Mouse (Mus musculus): Measurements from ENCODE around the gene Ints3. TPM values are rescaled to one million over a fixed set of nuclear protein-coding genes. Genes with fewer than 3 reads are reported as not detected.

Ints3 gene
- polyA plus RNA-seq (2016; fragmentation: Nextera tagmentation; extraction: Ambion mirVana): 43.6 and 45.2 TPM in 2 replicates

GRCm38 (mm10) chr3:90433381-90434020 lies at the start of gene Ints3:
TSS of gene Ints3 (minus strand) at chr3:90433622.
- 0 out of 2 replicates have a peak, but pooled peaks cover 10% of the 10 kb centered on the region for H3K36me3 ChIP-seq
- peak within 1 kb of the TSS; percentile 78 for H3K4me3 ChIP-seq
- no peaks in the 10 kb centered on the region for H3K27me3 ChIP-seq
- peak within 1 kb of the TSS; percentile 95 for H3K4me2 ChIP-seq (replicated peaks)
- H3K9ac ChIP-seq: peak within 1 kb of the TSS; percentile 91
- H3K4me1 ChIP-seq: peaks cover 17% of the 10 kb centered on the region
- WGBS: 1% methylated on average over 52 of the region's 52 CpGs
- H3K9me3 ChIP-seq: no peaks in the 10 kb centered on the region
- peak within 1 kb of the TSS; percentile 95 for H3K27ac ChIP-seq
- peak; percentile 99 for ATAC-seq (ENCODE audit: insufficient number of reproducible peaks, insufficient read depth, low FRiP score, low TSS enrichment)

- H3K27ac ChIP-seq: peak within 1 kb of the TSS; percentile 95
- peak within 1 kb of the TSS; percentile 85 for H3K9ac ChIP-seq
- under 1% methylated on average over 45 of the region's 45 CpGs for WGBS
- peak; percentile 99 for ATAC-seq (ENCODE audit: insufficient number of reproducible peaks, insufficient read depth, low FRiP score, low TSS enrichment)
- peaks cover 34% of the 10 kb centered on the region for H3K36me3 ChIP-seq
- peak within 1 kb of the TSS; percentile 75 for H3K4me2 ChIP-seq (replicated peaks)
- H3K4me1 ChIP-seq: 0 out of 2 replicates have a peak, but pooled peaks cover 6% of the 10 kb centered on the region
- no peaks in the 10 kb centered on the region for H3K27me3 ChIP-seq
- H3K9me3 ChIP-seq: no peaks in the 10 kb centered on the region
- peak within 1 kb of the TSS; percentile 79 for H3K4me3 ChIP-seq
Observed at GRCm38 (mm10) chr3:90475831-90476611, 42.6 kb upstream of the Ints3 start, which contains the start of gene Ilf2. TSS of gene Ilf2 (plus strand) at chr3:90476126.

DNA sequence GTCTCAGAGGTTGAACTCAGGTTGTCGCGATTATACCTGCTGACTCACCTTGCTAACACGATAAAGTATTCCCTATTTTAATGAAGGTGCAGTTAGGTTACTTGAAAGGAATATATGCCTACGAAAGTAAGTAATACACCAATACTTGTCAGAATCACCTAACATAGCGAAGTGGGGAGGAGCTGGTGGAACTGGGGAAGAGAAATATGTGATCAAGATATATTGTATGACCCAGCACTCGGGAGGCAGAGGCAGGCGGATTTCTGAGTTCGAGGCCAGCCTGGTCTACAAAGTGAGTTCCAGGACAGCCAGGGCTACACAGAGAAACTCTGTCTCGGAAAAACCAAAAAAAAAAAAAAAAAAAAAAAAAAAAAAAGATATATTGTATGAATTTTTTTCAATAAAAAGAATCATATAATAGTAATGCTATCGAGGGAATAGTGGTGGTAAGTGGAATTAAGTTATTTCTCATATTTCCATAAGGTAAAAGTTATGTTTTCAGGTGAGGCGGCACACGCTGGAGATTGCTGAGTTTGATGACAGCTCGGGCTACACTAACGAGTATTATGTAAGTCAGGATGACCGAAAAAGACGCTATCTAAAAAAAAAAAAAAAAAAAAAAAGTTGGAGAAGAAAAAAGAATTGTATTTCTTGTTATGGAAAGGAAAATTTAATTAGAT lies 41.9 kb upstream of the Ints3 start:
- H3K27ac ChIP-seq: no peak overlapping the region
- peak; percentile 23; the same call in 1 of the 2 replicates for ATAC-seq (ENCODE audit: insufficient number of reproducible peaks, insufficient read depth, low FRiP score, low TSS enrichment)
- H3K4me2 ChIP-seq (replicated peaks): 0 out of 2 replicates have a peak overlapping the region, but pooled peaks have one; percentile 19

DNA sequence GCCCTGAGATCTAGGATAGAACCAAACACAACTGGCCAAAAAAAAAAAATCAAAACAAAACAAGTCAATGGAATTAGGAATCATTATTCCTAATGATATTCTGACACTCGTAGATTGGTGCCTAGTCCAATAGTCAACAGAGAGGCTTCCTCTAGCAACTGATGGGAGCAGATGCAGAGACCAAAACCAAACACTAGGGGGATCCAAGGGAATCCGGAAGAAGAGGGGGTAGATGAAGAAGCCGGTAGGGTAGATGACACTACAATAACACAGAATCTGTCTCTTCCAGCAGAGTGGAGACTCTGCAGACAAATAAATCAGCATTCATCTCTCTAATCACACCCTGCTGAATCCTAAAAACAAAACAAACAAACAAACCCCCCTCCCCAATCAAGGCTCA lies 38.8 kb upstream of the Ints3 start:
- no peak overlapping the region for H3K27ac ChIP-seq
- H3K36me3 ChIP-seq: no peaks in the 10 kb centered on the region
- no peak for ATAC-seq (ENCODE audit: insufficient number of reproducible peaks, insufficient read depth, low FRiP score, low TSS enrichment)
- no peaks in the 10 kb centered on the region for H3K9me3 ChIP-seq
- WGBS: 38% methylated on average over 3 of the region's 3 CpGs
- H3K4me2 ChIP-seq (replicated peaks): no peak overlapping the region
- no peaks in the 10 kb centered on the region for H3K27me3 ChIP-seq
- no peak overlapping the region for H3K4me3 ChIP-seq
- 0 out of 2 replicates have a peak, but pooled peaks cover 4% of the 10 kb centered on the region for H3K4me1 ChIP-seq
- H3K9ac ChIP-seq: no peak overlapping the region

More for the DNA sequence above, 41.9 kb upstream of the Ints3 start:
- 40% methylated on average over 16 of the region's 16 CpGs for WGBS
- Histone ChIP-seq H3K4me3 (no peak overlapping the region), H3K4me1 (0 out of 2 replicates have a peak, but pooled peaks cover 6% of the 10 kb centered on the region), H3K27me3 (no peaks in the 10 kb centered on the region), H3K9me3 (no peaks in the 10 kb centered on the region), H3K9ac (no peak overlapping the region), H3K36me3 (peaks cover 27% of the 10 kb centered on the region)

- ATAC-seq (ENCODE audit: insufficient number of reproducible peaks, insufficient read depth, low FRiP score, low TSS enrichment): no peak
Observed at GRCm38 (mm10) chr3:90467618-90468300, 34.3 kb upstream of the Ints3 start.

DNA sequence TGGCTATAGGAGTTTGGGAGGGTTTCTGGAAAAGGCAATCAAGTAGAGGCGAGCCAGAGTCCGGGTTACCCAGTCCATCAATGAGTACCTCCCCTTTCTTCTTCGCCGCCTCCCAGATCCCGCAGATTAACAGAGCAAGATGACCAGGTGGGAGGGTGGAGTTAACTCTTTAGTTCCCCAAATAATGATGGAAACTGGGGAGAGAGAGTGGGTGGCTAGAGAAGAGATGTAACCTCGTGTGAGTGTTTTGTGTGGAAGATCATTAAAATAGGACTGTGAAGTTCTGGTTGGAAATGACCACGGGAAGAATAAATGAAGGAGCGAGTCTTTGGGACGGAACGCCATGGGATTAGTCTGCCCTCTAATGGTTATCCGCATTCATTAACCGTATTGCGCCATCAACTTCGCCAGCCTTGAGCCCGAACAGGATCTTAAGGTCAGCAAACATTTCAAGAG lies 32.9 kb upstream of the Ints3 start:
- under 1% methylated on average over 15 of the region's 15 CpGs for WGBS

More at GRCm38 (mm10) chr3:90467618-90468300, 34.3 kb upstream of the Ints3 start:
- Histone ChIP-seq H3K4me3 (no peak overlapping the region), H3K27me3 (peaks cover 34% of the 10 kb centered on the region), H3K4me2 (replicated peaks) (no peak overlapping the region), H3K27ac (no peak overlapping the region), H3K9ac (no peak overlapping the region), H3K4me1 (no peaks in the 10 kb centered on the region; the same call in 1 of the 2 replicates), H3K36me3 (no peaks in the 10 kb centered on the region), H3K9me3 (no peaks in the 10 kb centered on the region)
- WGBS: 94% methylated on average over 10 of the region's 10 CpGs

DNA sequence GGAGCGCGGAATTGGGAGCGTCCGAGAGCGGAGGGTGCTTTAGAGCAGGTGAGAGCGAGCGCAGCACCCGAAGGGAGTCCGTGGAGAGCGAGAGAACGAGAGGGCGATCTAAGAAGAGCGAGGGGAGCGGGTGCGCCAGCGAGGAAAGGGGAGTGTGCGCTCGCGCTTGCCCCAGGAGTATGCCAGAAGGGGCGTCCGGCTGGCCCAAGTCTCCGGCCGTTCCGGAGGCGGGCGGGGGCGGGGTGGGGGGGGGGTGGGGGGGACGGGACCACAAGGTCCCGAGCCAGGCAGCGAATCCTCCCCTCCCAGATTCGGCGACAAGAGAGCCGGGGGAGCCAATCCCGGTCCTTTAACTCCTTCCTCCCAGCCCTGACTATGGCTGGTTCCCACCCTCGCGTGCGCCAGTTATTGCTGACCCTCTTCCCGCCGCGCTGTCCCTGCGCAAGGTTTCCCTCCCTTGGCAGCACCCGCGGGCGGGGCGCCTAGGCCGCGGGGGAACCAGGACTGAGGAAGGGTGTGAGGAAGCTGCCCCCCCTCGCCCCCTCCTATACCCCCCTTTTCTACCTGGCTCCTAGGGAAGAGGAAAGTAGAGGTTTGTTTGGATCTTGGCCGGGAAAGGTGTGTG lies 32.4 kb upstream of the Ints3 start, which contains the start of gene Npr1:
TSS of gene Npr1 (minus strand) at position 181 of the 625 bp plus-strand sequence.
- H3K36me3 ChIP-seq: no peaks in the 10 kb centered on the region
- H3K9ac ChIP-seq: peak within 1 kb of the TSS; percentile 24
- H3K27me3 ChIP-seq: peaks cover 46% of the 10 kb centered on the region
- no peaks in the 10 kb centered on the region for H3K9me3 ChIP-seq
- no peak within 1 kb of the TSS for H3K27ac ChIP-seq
- H3K4me3 ChIP-seq: peak within 1 kb of the TSS; percentile 48
- no peaks in the 10 kb centered on the region; the same call in 1 of the 2 replicates for H3K4me1 ChIP-seq
- peak within 1 kb of the TSS; percentile 75 for H3K4me2 ChIP-seq (replicated peaks)
- ATAC-seq (ENCODE audit: insufficient number of reproducible peaks, insufficient read depth, low FRiP score, low TSS enrichment): no peak
- 1% methylated on average over 43 of the region's 49 CpGs for WGBS

More for the DNA sequence above, 32.9 kb upstream of the Ints3 start:
- peak overlapping the region; percentile 75 for H3K4me2 ChIP-seq (replicated peaks)
- peaks cover 46% of the 10 kb centered on the region for H3K27me3 ChIP-seq
- H3K36me3 ChIP-seq: no peaks in the 10 kb centered on the region
- no peak overlapping the region for H3K27ac ChIP-seq
- ATAC-seq (ENCODE audit: insufficient number of reproducible peaks, insufficient read depth, low FRiP score, low TSS enrichment): no peak
- no peaks in the 10 kb centered on the region; the same call in 1 of the 2 replicates for H3K4me1 ChIP-seq
- no peaks in the 10 kb centered on the region for H3K9me3 ChIP-seq
- H3K4me3 ChIP-seq: peak overlapping the region; percentile 48
- H3K9ac ChIP-seq: peak overlapping the region; percentile 24

- ATAC-seq (ENCODE audit: insufficient number of reproducible peaks, insufficient read depth, low FRiP score, low TSS enrichment): peak; percentile 37; the same call in 1 of the 2 replicates
- H3K9ac ChIP-seq: peak overlapping the region; percentile 24
- WGBS: 1% methylated on average over 75 of the region's 75 CpGs
- peaks cover 46% of the 10 kb centered on the region for H3K27me3 ChIP-seq
- no peak overlapping the region for H3K27ac ChIP-seq
- H3K4me3 ChIP-seq: peak overlapping the region; percentile 48
- peak overlapping the region; percentile 75 for H3K4me2 ChIP-seq (replicated peaks)
- H3K9me3 ChIP-seq: no peaks in the 10 kb centered on the region
- H3K36me3 ChIP-seq: no peaks in the 10 kb centered on the region
- no peaks in the 10 kb centered on the region; the same call in 1 of the 2 replicates for H3K4me1 ChIP-seq
Observed at GRCm38 (mm10) chr3:90465081-90465685, 31.8 kb upstream of the Ints3 start.

DNA sequence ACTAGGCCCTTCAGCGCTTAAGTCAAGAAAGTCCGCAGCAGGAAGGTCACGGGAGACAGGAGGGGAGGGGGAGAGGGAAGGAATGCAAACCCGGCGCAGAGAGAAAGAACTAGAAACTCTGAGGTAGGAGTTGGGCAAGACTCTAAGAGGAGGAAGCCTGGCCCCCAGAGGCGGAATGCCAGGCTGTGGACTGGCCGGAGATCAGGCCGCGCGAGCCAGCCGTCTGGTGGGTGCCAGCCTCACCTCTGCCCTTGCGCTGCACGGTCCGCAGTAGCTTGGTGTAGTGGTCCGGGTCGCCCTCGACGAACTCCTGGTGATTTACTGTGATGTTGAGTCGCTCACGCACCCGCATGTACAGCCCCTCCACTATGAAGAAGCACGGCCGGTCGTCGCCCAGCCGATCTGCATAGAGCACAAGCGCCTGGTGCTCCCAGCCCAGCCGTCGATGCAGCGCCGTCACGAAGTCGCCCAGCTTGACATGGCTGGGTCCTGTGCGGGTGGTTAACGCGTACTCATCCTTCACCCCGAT lies 31.2 kb upstream of the Ints3 start:
- no peak for ATAC-seq (ENCODE audit: insufficient number of reproducible peaks, insufficient read depth, low FRiP score, low TSS enrichment)
- H3K9me3 ChIP-seq: no peaks in the 10 kb centered on the region
- peak overlapping the region; percentile 75 for H3K4me2 ChIP-seq (replicated peaks)
- no peaks in the 10 kb centered on the region; the same call in 1 of the 2 replicates for H3K4me1 ChIP-seq
- H3K9ac ChIP-seq: peak overlapping the region; percentile 24; the same call in 1 of the 2 replicates
- peak overlapping the region; percentile 48 for H3K4me3 ChIP-seq
- peaks cover 46% of the 10 kb centered on the region for H3K27me3 ChIP-seq
- 9% methylated on average over 37 of the region's 37 CpGs for WGBS
- H3K27ac ChIP-seq: no peak overlapping the region
- H3K36me3 ChIP-seq: no peaks in the 10 kb centered on the region

DNA sequence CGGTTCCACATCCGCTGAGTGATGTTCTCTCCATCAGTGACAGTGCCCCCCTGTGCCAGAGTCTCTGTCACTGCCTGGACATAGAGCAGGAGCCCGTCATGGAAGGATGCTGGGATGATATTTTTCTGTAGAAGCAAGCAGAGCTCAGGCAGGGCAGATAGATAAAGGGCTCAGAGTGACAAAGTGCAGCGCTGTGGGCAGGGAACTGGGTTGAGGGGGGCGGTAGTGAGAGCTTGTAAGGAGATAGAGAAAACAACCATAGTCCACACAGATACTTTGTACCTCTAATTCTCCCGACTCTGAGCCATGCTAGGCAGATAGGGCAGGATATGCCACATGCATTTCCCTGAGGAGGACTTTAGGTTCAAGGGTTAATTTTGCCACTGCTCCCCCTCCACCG lies 29.2 kb upstream of the Ints3 start:
- no peaks in the 10 kb centered on the region; the same call in 1 of the 2 replicates for H3K4me1 ChIP-seq
- no peak overlapping the region for H3K4me3 ChIP-seq
- ATAC-seq (ENCODE audit: insufficient number of reproducible peaks, insufficient read depth, low FRiP score, low TSS enrichment): no peak
- WGBS: 28% methylated on average over 7 of the region's 7 CpGs
- no peaks in the 10 kb centered on the region for H3K9me3 ChIP-seq
- no peak overlapping the region for H3K27ac ChIP-seq
- H3K27me3 ChIP-seq: peaks cover 46% of the 10 kb centered on the region
- H3K9ac ChIP-seq: no peak overlapping the region
- H3K36me3 ChIP-seq: no peaks in the 10 kb centered on the region
- no peak overlapping the region for H3K4me2 ChIP-seq (replicated peaks)
